ENCODE assay signal across 11 mouse cellular contexts in the genomic region with DNA sequence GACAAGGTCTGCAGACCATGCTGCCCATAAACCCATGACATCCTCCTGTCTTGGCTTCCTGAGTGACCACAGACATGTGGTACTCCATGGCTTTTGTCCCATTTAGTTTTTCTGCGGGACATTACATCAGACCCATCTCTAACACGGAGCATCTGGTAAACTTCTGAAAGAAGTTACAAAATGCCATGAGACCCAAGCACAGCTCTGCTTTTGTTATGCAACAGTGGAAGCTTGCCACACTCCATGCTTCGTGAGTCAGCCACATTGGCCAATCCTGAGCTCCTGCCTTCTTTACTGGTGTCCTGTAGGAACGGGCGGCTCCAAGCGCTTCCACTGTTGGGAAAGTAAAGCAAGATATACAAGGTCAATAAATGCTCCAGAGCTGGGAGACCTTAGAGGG. TPM values are rescaled to one million over a fixed set of nuclear protein-coding genes. Genes with fewer than 3 reads are reported as not detected.
DNase-seq lines count a peak whose midpoint lies in the region; TF ChIP-seq lines count a peak whose summit lies in the region.
"Had no signal": no experiment of that assay in that cellular context is flagged by ENCODE, and none has a peak within 500 bp of the region (broad histone marks: within the 10 kb centered on the region; RNA-seq: fewer than 3 reads in every experiment).

No protein-coding gene starts in this region.

- H3K9me3 ChIP-seq in forebrain, embryonic 10.5 days, result no peaks in the 10 kb centered on the region
- H3K9me3 ChIP-seq: forebrain, embryonic 13.5 days had no signal

- H3K79me2 ChIP-seq in liver, adult 2 months (ENCODE audit: control insufficient read depth, insufficient read depth, low read length), result no peaks in the 10 kb centered on the region
- H3K79me2 ChIP-seq in macrophage (ENCODE audit: inconsistent target), result no peaks in the 10 kb centered on the region

- DNase-seq in liver, adult 2 months (ENCODE audit: extremely low read depth, low read depth, low spot score), result peak; percentile 89
- DNase-seq in liver, result no peak
- DNase-seq in adrenal gland, adult 2 months, result peak; percentile 87
- peak; percentile 84 to 85 for DNase-seq in heart, adult 9 months (ENCODE audit: low spot score in 2 of 2)
- DNase-seq in forebrain, embryonic 10.5 days (ENCODE audit: extremely low spot score, low spot score), result no peak
- no peak for DNase-seq in kidney, postnatal 36 days
- no peak for DNase-seq in yolk sac, embryonic 10.5 days (ENCODE audit: low spot score)
- DNase-seq: cerebellum, adult 11 months had no signal

- H3K27ac ChIP-seq in liver, adult 2 months (replicated peaks; ENCODE audit: insufficient read depth, low read depth, low read length), result peak overlapping the region; percentile 88
- H3K27ac ChIP-seq in macrophage, result peak overlapping the region; percentile 87
- no peak overlapping the region for H3K27ac ChIP-seq in forebrain, embryonic 10.5 days
- H3K27ac ChIP-seq: forebrain, embryonic 13.5 days; kidney, postnatal 0 days had no signal

- no peaks in the 10 kb centered on the region for H3K27me3 ChIP-seq in liver, adult 2 months (ENCODE audit: control insufficient read depth, insufficient read depth, low read length)
- H3K27me3 ChIP-seq in forebrain, embryonic 10.5 days (ENCODE audit: poor library complexity, severe bottlenecking), result no peaks in the 10 kb centered on the region
- H3K27me3 ChIP-seq: forebrain, embryonic 13.5 days had no signal

- no peak overlapping the region for H3K4me3 ChIP-seq in liver, adult 2 months (ENCODE audit: insufficient read depth, low read depth, low read length)
- H3K4me3 ChIP-seq in macrophage (ENCODE audit: inconsistent target), result no peak overlapping the region
- H3K4me3 ChIP-seq in forebrain, embryonic 10.5 days, result no peak overlapping the region
- H3K4me3 ChIP-seq: forebrain, embryonic 13.5 days had no signal

- peaks cover 23% of the 10 kb centered on the region for H3K4me1 ChIP-seq in liver, adult 2 months (ENCODE audit: control insufficient read depth, insufficient read depth, low read length)
- no peaks in the 10 kb centered on the region for H3K4me1 ChIP-seq in forebrain, embryonic 10.5 days
- H3K4me1 ChIP-seq: forebrain, embryonic 13.5 days had no signal

- no peak for TF ChIP-seq POLR2A in liver, adult 2 months (IDR thresholded peaks at IDR 0.05; ENCODE audit: extremely low read depth, insufficient read depth, low read length)

- H3K36me3 ChIP-seq in liver, adult 2 months (ENCODE audit: control insufficient read depth, insufficient read depth, low read length), result no peaks in the 10 kb centered on the region
- no peaks in the 10 kb centered on the region for H3K36me3 ChIP-seq in macrophage (ENCODE audit: inconsistent target)
- no peaks in the 10 kb centered on the region for H3K36me3 ChIP-seq in forebrain, embryonic 10.5 days (replicated peaks)

- no peak overlapping the region; the same call in 1 of the 2 replicates for H3K9ac ChIP-seq in liver, adult 2 months (ENCODE audit: low read depth, low read length)
- H3K9ac ChIP-seq: forebrain, embryonic 13.5 days had no signal

- 21% methylated on average over 6 of the region's 6 CpGs for WGBS in liver, adult 2 months
- 11% methylated on average over 6 of the region's 6 CpGs for WGBS in macrophage (ENCODE audit: missing documents)
- WGBS in forebrain, embryonic 10.5 days, result 94% methylated on average over 6 of the region's 6 CpGs

- TF ChIP-seq CTCF in liver, adult 2 months (IDR thresholded peaks at IDR 0.05; ENCODE audit: low read depth, low read length), result no peak

RNA-seq across cellular contexts. Expression of a gene that starts 11.6 kb away (rescaled TPM):
- 95.9 and 237 TPM in 2 replicates for total RNA-seq in liver, adult 2 months (2014; rRNA removed)
- 6.6 and 11.0 TPM in 2 replicates for polyA plus RNA-seq in liver, adult 2 months (2012; rRNA removed)
- 10 to 100 TPM; 18.6 to 41.7 TPM for total RNA-seq in adrenal gland, adult 2 months (2021)
- polyA plus RNA-seq in adrenal gland, adult 2 months (2012; rRNA removed), result 1.3 and 2.1 TPM in 2 replicates
- total RNA-seq in macrophage (2018; cell fraction: chromatin; rRNA removed), result 100 to 1,000 TPM in 23 of 26 experiments, 10 to 100 TPM in 3; 31.2 to 298 (median 216) TPM
- 10 to 100 TPM; 34.0 to 61.6 (median 45.3) TPM for total RNA-seq in macrophage (2018; cell fraction: cytosol; rRNA removed)
- total RNA-seq in macrophage (2018; cell fraction: nucleus; rRNA removed), result 100 to 1,000 TPM in 18 of 26 experiments, 10 to 100 TPM in 8; 32.5 to 240 (median 113) TPM
- 32.8 to 48.7 TPM (median 39.6 TPM) in 3 replicates for polyA plus RNA-seq in macrophage (2018)
- 24.7 and 31.7 TPM in 2 replicates for polyA plus RNA-seq in forebrain, embryonic 10.5 days (2016; fragmentation: Nextera tagmentation; extraction: Ambion mirVana)

Comparison
In these comparisons a context has a peak if more than half of its experiments do, and no peak if none do; other contexts are left out.
1. DNase-seq: peak in liver, adult 2 months (single experiment), adrenal gland, adult 2 months (single experiment) and heart, adult 9 months (2 of 2); none in liver (single experiment), forebrain, embryonic 10.5 days (single experiment), kidney, postnatal 36 days (0 of 2) and yolk sac, embryonic 10.5 days (single experiment).